Mouse (Mus musculus) 3134 (cell line): ENCODE results near the gene Trim11.
A peak's percentile ranks its signal among the peaks of the same experiment; 100 is the strongest.

Experiments used
- DNase-seq: peaks from one replicate; pipeline ENCODE4 v3.0.0-alpha.2; 2011; ENCODE audit warnings: low spot score; ENCODE audit not compliant: insufficient read length; ENCODE audit errors: extremely low read depth

Trim11 gene

GRCm38 (mm10) chr11:58979183-58979582 is 1.3 kb downstream of the Trim11 start:
- DNase-seq: no peak

DNA sequence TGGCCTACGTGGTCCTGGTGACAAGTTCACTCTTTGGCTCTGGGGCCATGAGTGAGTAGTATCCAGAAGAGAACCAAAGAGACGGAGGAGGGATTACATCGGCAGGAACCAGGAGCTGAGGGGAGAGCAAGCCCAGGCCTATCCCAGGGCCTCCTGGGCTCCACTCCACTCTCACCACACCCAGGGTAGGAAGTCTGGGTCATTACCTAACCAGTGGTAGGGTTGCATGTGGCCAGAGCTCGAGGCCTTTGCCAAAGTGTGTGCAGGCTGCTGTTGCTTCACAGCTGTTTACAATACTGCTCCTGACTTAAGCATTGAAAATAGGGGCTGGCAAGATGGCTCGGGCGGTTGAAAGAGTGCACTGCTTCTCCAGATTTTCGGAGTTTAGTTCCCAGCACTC is 1.8 kb downstream of the Trim11 start:
- DNase-seq: peak; percentile 61

DNA sequence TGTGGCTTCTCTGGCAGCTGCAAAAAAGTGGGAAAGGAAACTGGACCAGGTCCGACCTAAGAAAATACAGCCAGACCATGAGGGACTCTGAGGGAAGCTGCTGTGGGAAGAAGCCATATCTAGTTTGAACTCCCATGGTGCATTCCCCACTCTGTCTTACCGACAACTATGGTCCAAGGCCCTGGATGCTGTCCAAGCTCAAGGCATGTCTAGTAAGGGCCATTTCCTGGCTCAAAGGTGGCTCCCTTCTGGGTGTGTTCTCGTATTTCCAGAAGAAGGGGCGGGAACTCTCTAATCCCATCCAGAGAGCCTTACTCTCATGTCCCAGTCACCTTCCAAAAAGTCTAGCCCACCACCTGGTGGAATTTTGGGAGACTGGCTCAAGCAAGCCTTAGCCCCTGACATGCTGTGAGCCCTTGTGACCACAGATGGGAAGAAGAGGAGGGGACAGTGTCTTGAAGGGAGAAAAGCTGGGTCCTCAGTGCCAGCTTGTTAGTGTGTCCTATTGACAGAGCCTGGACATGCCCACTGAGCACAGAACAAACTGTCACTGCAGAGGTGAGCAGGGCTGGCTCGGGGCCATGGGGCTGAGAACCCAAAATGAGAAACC is 2.6 kb downstream of the Trim11 start:
- DNase-seq: no peak

- DNase-seq: peak; percentile 97
Measured at GRCm38 (mm10) chr11:58981541-58982447, 3.9 kb downstream of the Trim11 start.

DNA sequence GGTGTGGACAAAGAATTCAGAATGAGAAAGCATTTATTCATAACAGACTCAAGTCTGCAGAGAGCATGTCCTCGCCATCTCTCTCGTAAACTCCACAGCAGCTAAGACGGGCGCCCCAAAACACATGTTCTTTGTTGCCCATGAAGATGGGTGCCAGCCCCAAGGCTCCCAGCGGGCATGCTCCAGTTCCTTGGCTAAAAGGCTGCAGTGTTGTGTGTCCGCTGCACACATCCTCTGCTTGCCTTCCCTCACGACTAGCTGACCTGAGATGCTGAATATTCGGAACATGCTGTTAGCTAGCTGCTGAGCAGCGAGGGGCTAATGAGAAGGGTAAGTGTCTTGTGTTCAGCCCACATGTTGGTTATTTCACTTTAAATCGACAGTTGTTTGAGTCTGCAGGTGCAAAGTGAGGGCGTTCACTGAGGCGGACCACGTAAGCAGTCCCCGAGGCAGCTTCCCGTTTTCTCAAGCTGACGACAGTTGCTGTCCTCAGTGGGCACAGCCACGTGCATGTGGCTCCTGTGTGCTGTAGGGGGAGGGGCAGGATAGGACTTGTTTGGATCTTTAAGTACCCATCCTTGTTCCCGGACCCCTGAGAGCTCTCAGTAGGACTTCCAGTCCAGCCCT is 4.7 kb downstream of the Trim11 start:
- no peak for DNase-seq

DNA sequence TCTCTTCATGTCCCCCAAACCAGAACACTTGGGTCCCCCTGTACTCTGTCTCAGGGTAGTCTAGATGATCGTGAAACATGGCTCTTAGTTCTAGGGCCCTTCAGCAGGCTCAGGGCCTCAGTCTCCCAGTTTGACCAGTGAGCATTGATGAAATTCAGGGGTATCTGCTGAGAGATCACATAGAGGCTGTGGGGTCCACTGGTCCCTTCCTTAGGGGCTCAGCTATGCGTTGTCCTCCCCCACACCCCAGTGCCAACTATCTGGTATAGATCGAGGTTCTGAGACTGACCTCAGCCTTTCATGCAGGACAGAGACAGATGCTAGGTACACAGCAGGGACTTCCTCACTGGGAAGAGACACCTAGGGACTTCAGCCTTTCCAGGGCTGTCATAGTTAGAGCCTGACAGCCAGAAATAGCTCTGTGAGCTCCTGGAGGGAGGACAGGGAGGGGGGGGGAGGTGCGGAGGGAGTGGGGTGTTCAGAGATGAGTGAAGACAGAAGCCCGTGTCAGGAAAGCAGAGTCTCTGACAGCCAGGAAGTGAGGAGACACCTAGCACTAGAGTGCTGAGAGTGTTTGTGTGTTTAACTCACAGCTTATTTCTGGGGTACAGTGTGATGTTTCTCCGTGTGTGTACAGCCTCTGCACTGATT is 5.9 kb downstream of the Trim11 start:
- no peak for DNase-seq

DNA sequence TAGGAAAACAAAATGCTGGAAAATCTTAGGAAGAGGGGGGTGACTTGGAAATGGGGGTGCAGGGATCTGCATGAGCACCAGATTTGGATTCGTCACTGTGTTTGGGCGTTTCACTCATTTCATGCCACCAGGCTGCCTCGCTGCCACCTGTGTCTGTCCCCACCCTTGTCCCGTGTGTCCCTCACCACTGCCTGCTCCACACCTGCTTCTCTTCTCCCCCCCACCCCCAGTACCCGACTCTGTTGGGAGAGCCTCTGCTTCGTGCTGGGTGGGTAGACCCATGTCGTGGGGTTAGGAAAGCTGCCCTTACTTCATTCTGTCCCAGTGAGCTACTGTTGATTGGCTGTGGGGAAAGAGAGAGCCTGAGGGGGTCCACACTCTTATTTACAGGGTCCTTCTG is 6.8 kb downstream of the Trim11 start:
- no peak for DNase-seq

- no peak for DNase-seq
Measured at GRCm38 (mm10) chr11:58985299-58985917, 7.5 kb downstream of the Trim11 start.

GRCm38 (mm10) chr11:58989166-58989565 is 11.3 kb downstream of the Trim11 start:
- no peak for DNase-seq

DNA sequence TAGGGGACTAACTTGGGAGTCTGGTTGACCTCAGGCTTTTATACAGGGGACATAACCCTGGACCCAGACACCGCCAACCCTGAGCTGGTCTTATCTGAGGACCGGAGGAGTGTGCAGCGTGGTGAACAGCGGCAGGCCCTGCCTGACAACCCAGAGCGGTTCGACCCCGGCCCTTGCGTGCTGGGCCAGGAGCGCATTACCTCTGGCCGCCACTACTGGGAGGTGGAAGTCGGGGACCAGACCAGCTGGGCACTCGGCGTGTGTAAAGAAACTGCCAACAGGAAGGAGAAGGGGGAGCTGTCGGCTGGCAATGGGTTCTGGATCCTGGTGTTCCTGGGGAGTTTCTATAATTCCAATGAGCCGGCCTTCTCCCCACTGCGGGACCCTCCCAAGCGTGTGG is 12.2 kb downstream of the Trim11 start:
- DNase-seq: no peak

DNA sequence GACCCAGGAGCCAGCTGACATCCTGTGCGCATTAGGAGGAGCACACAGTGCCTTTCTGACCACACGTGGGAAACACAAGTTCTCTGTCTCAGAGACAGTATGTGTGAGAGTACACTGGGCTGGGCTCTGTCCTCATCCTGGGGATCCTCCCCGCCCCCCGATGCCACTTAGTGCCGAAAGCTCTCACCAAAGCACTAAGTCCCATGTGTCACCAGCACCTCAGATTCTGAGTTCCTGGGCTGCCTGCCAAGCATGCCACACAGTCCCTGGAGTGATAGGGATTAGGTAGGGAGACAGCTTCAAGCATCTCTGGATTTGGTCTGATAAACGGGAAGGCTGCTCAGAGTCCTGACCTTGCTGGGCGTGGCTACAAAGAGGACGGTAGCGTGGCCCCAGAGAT is 12.9 kb downstream of the Trim11 start:
- DNase-seq: no peak

DNA sequence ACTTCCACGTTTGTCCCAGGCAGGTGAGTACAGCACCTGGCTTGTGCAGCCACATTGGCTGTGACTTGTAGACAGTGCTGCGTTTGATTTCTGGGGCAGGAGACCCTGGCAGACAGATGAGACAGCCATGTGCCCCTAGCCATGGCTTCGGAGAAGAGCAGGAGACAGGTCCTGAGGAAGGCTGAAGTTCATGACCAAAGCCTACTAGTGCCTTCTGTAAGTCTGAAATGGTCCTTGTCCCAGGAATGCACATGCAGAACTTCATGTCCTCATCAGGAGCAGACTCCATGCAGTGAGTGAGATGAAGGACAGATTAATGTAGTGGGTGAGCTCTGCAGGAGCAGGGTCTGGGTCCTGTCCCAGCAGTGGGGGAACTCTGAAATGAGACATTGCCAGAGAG is 14.0 kb downstream of the Trim11 start:
- no peak for DNase-seq

GRCm38 (mm10) chr11:58993091-58993670 is 15.3 kb downstream of the Trim11 start:
- no peak for DNase-seq

- DNase-seq: no peak
Measured at GRCm38 (mm10) chr11:58994337-58994826, 16.5 kb downstream of the Trim11 start.

- DNase-seq: no peak
Measured at GRCm38 (mm10) chr11:58995061-58995806, 17.3 kb downstream of the Trim11 start.

DNA sequence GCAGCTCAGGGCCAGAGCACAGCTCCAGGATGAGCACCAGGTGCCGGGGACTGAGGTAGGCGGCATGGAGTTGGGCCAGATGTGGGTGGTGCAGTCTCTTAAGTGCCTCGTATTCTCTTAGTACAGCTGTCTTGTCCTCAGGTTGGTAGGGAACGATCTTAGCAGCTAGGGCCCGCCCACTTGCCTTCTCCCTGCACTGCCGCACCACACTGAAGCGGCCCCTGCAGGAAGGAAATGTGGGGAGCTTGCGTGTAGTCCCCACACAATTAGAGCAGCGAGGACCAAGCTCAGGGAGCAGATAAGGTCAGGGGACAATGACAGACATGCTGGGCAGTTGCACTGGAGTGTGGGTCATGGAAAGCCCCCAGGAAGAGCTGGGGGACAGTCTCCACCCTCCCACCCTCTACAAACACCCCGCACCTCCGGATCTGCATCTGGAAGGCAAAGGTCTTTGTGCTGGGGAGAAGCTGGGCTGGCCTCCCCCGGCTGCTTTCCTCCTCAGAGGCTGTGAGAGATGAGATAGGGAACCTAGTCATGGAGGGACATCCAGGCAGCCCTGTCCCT is 18.0 kb downstream of the Trim11 start:
- DNase-seq: no peak

DNA sequence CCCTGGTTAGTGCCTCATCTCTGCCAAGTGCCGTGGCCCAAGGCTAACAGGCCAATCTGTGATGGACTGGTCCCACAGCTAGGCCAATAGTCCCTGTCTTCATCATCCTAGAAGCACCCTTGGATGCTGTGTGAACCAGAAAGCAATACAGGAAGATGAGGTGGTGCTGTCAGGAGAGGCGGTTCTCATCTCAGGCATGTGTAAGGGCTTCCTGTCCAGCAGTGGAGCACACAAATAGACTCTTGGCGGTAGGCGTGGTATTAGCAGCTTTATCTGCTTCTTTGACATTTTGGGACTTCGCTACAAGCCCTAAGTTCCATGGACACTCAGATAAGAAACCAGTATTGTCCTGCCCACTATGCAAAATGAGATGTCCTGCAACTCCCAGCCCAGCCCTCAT is 19.6 kb downstream of the Trim11 start:
- no peak for DNase-seq

DNA sequence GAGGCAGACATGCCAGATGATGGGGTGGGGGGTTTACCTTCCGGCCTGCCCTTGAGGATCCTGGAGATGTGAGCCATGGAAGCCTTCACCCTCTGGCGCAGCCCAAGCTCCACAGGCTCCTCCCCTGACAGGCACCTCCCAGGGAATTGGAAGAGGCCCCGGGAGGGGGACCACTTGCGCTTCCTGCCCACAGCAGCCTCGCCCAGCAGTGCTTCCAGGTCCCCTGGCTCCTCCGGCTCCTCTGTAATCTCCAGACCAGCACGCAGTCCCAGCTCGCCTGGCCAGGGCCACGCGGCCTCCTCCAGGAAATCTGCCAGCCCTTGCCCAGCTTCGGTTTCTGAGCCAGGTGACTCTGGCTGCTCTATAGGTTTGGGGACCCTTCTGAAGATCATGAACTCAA is 21.3 kb downstream of the Trim11 start:
- no peak for DNase-seq

DNA sequence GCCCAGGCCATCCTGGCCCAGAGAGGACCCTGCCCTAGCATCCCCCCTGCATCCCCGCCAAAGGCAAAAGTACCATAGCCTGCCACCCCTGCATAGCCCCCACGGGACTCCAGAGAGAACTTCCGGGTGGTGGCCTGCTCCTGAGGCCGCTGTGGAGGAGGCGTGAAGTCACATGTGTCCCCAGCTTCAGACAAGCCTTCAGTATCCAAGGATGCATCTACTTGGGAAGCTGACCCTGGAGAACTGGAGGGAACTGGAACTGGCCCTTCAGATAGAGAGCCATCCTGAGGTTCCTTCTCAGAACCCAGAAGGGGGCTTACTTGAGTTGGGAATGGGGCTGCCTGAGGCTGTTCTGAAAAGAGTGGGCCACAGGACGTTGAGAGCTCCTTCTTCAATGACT is 21.9 kb downstream of the Trim11 start:
- no peak for DNase-seq
